Mouse (Mus musculus) G1E (cell line): ENCODE data around the gene Grk2.

Experiments used
- CTCF ChIP-seq: IDR thresholded peaks from 2 replicates; pipeline ENCODE4 v1.5.1; 2012; ENCODE audit warnings: low read depth, low read length, inconsistent platforms, mixed read lengths
- GATA2 ChIP-seq: IDR thresholded peaks from 2 replicates; pipeline ENCODE4 v1.6.1; 2012; ENCODE audit warnings: low read depth, low read length, inconsistent platforms, borderline replicate concordance

GRCm38 (mm10) chr19:4298322-4299121 is 7.5 kb downstream of the Grk2 start:
- TF ChIP-seq CTCF = no peak
- no peak for TF ChIP-seq GATA2
